11 mouse cellular contexts compared by ENCODE assay signal in genomic region chr4:54950866-54951265, GRCm38 (mm10). TPM values are rescaled to one million over a fixed set of nuclear protein-coding genes. Genes with fewer than 3 reads are reported as not detected.
DNase-seq lines count a peak whose midpoint lies in the region; ATAC-seq and TF ChIP-seq lines count a peak whose summit lies in the region.
"Had no signal": no experiment of that assay in that cellular context is flagged by ENCODE, and none has a peak within 500 bp of the region (broad histone marks: within the 10 kb centered on the region; RNA-seq: fewer than 3 reads in every experiment).

No protein-coding gene starts in this region.

- H3K4me3 ChIP-seq in stomach, embryonic 14.5 days (ENCODE audit: low read depth, low read length), result no peak overlapping the region
- no peak overlapping the region for H3K4me3 ChIP-seq in stomach, postnatal 0 days (ENCODE audit: low read depth, low read length)
- H3K4me3 ChIP-seq in forebrain, embryonic 14.5 days (ENCODE audit: low read depth, low read length), result peak overlapping the region; percentile 75
- H3K4me3 ChIP-seq in limb, embryonic 12.5 days (replicated peaks), result peak overlapping the region; percentile 67; the same call in 1 of the 2 replicates
- peak overlapping the region; percentile 80 for H3K4me3 ChIP-seq in neural tube, embryonic 15.5 days (replicated peaks)

- H3K27ac ChIP-seq in stomach, embryonic 14.5 days (ENCODE audit: low read length), result no peak overlapping the region
- no peak overlapping the region for H3K27ac ChIP-seq in stomach, postnatal 0 days (replicated peaks)
- peak overlapping the region; percentile 97 for H3K27ac ChIP-seq in forebrain, embryonic 14.5 days (ENCODE audit: low read depth, low read length)
- H3K27ac ChIP-seq in limb, embryonic 12.5 days, result no peak overlapping the region
- H3K27ac ChIP-seq in neural tube, embryonic 15.5 days (replicated peaks), result peak overlapping the region; percentile 97

- TF ChIP-seq CTCF in stomach, postnatal 0 days (IDR thresholded peaks at IDR 0.05; ENCODE audit: low read depth), result no peak

- ATAC-seq in stomach, embryonic 14.5 days (ENCODE audit: insufficient number of reproducible peaks, insufficient read depth, low FRiP score, low read depth), result no peak
- no peak for ATAC-seq in stomach, postnatal 0 days (ENCODE audit: low FRiP score, low TSS enrichment)
- no peak for ATAC-seq in forebrain, embryonic 14.5 days
- ATAC-seq in limb, embryonic 12.5 days (ENCODE audit: insufficient number of reproducible peaks, insufficient read depth, low FRiP score, low TSS enrichment, low read depth), result no peak
- no peak for ATAC-seq in neural tube, embryonic 15.5 days (ENCODE audit: low FRiP score)

- no peak overlapping the region for H3K9ac ChIP-seq in stomach, embryonic 14.5 days (replicated peaks; ENCODE audit: low read depth, low read length)
- H3K9ac ChIP-seq in stomach, postnatal 0 days (ENCODE audit: low read length), result no peak overlapping the region
- H3K9ac ChIP-seq in forebrain, embryonic 14.5 days (ENCODE audit: low read length), result peak overlapping the region; percentile 98; the same call in 1 of the 2 replicates
- H3K9ac ChIP-seq in limb, embryonic 12.5 days (replicated peaks), result no peak overlapping the region
- H3K9ac ChIP-seq in neural tube, embryonic 15.5 days (replicated peaks), result peak overlapping the region; percentile 27; the same call in 1 of the 2 replicates

- no peaks in the 10 kb centered on the region for H3K27me3 ChIP-seq in stomach, embryonic 14.5 days (ENCODE audit: control insufficient read depth, insufficient read depth, low read length)
- no peaks in the 10 kb centered on the region for H3K27me3 ChIP-seq in stomach, postnatal 0 days (ENCODE audit: control insufficient read depth, insufficient read depth, low read length)
- no peaks in the 10 kb centered on the region for H3K27me3 ChIP-seq in forebrain, embryonic 14.5 days (replicated peaks; ENCODE audit: control insufficient read depth, insufficient read depth, low read length)
- no peaks in the 10 kb centered on the region for H3K27me3 ChIP-seq in limb, embryonic 12.5 days
- H3K27me3 ChIP-seq in neural tube, embryonic 15.5 days (replicated peaks), result no peaks in the 10 kb centered on the region

- H3K9me3 ChIP-seq in stomach, embryonic 14.5 days (ENCODE audit: control insufficient read depth, low read depth, low read length), result no peaks in the 10 kb centered on the region
- H3K9me3 ChIP-seq in stomach, postnatal 0 days (ENCODE audit: control insufficient read depth, low read length), result no peaks in the 10 kb centered on the region
- H3K9me3 ChIP-seq in forebrain, embryonic 14.5 days (replicated peaks; ENCODE audit: control insufficient read depth, low read length), result no peaks in the 10 kb centered on the region
- no peaks in the 10 kb centered on the region for H3K9me3 ChIP-seq in limb, embryonic 12.5 days
- H3K9me3 ChIP-seq in neural tube, embryonic 15.5 days (replicated peaks), result no peaks in the 10 kb centered on the region

- DNase-seq in stomach, postnatal 0 days (ENCODE audit: low spot score), result no peak
- peak; percentile 53 for DNase-seq in forebrain, embryonic 14.5 days (ENCODE audit: low spot score)
- no peak for DNase-seq in urinary bladder, adult 18-20 months (ENCODE audit: low spot score in 2 of 2)
- no peak for DNase-seq in right cerebral cortex, adult 2 months (ENCODE audit: low spot score in 2 of 2)
- no peak for DNase-seq in layer of hippocampus, adult 8-10 months (ENCODE audit: low spot score in 2 of 2)
- DNase-seq: gastrocnemius, postnatal 25 days; kidney, postnatal 10 days; lung, adult 2 months had no signal

- H3K4me1 ChIP-seq in stomach, embryonic 14.5 days (ENCODE audit: control insufficient read depth, insufficient read depth, low read length), result peaks cover 14% of the 10 kb centered on the region; the same call in 1 of the 2 replicates
- H3K4me1 ChIP-seq in stomach, postnatal 0 days (replicated peaks; ENCODE audit: control insufficient read depth, insufficient read depth), result peaks cover 8% of the 10 kb centered on the region
- peaks cover 26% of the 10 kb centered on the region for H3K4me1 ChIP-seq in forebrain, embryonic 14.5 days (ENCODE audit: control insufficient read depth, insufficient read depth, low read length)
- H3K4me1 ChIP-seq in limb, embryonic 12.5 days (replicated peaks), result peaks cover 21% of the 10 kb centered on the region; the same call in 1 of the 2 replicates
- H3K4me1 ChIP-seq in neural tube, embryonic 15.5 days, result peaks cover 59% of the 10 kb centered on the region

- WGBS in stomach, embryonic 14.5 days, result 78% methylated on average over 2 of the region's 2 CpGs
- WGBS in stomach, postnatal 0 days, result 86% methylated on average over 2 of the region's 2 CpGs
- 27% methylated on average over 2 of the region's 2 CpGs for WGBS in forebrain, embryonic 14.5 days
- WGBS in limb, embryonic 12.5 days, result 91% methylated on average over 2 of the region's 2 CpGs
- WGBS in neural tube, embryonic 15.5 days, result 65% methylated on average over 2 of the region's 2 CpGs

- TF ChIP-seq EP300 in stomach, postnatal 0 days (optimal IDR thresholded peaks at IDR 0.05), result no peak

- H3K4me2 ChIP-seq in stomach, embryonic 14.5 days (replicated peaks; ENCODE audit: low read depth, low read length), result 0 out of 2 replicates have a peak overlapping the region, but pooled peaks have one; percentile 81
- H3K4me2 ChIP-seq in stomach, postnatal 0 days (replicated peaks; ENCODE audit: low read depth), result no peak overlapping the region
- peak overlapping the region; percentile 77 for H3K4me2 ChIP-seq in forebrain, embryonic 14.5 days (ENCODE audit: low read length)
- H3K4me2 ChIP-seq in limb, embryonic 12.5 days, result peak overlapping the region; percentile 78
- peak overlapping the region; percentile 85 for H3K4me2 ChIP-seq in neural tube, embryonic 15.5 days

- H3K36me3 ChIP-seq in stomach, embryonic 14.5 days (ENCODE audit: control insufficient read depth, insufficient read depth, low read length), result no peaks in the 10 kb centered on the region
- no peaks in the 10 kb centered on the region for H3K36me3 ChIP-seq in stomach, postnatal 0 days (ENCODE audit: control insufficient read depth, insufficient read depth, low read length)
- peaks cover 10% of the 10 kb centered on the region; the same call in 1 of the 2 replicates for H3K36me3 ChIP-seq in forebrain, embryonic 14.5 days (ENCODE audit: control insufficient read depth, insufficient read depth, low read length)
- peaks cover 11% of the 10 kb centered on the region; the same call in 1 of the 2 replicates for H3K36me3 ChIP-seq in limb, embryonic 12.5 days
- H3K36me3 ChIP-seq in neural tube, embryonic 15.5 days, result no peaks in the 10 kb centered on the region

RNA-seq across cellular contexts. Expression of gene Zfp462, which starts 6.0 kb away (rescaled TPM):
- 6.9 and 7.2 TPM in 2 replicates for polyA plus RNA-seq in stomach, embryonic 14.5 days (2014; fragmentation: Nextera tagmentation; extraction: Ambion mirVana)
- 0.93 and 1.1 TPM in 2 replicates for polyA plus RNA-seq in stomach, postnatal 0 days (2015; fragmentation: Nextera tagmentation; extraction: Ambion mirVana)
- polyA plus RNA-seq in forebrain, embryonic 14.5 days (2014; fragmentation: Nextera tagmentation; extraction: Ambion mirVana), result 18.7 and 20.0 TPM in 2 replicates
- 7.0 and 8.4 TPM in 2 replicates for polyA plus RNA-seq in limb, embryonic 12.5 days (2016; fragmentation: Nextera tagmentation; extraction: Ambion mirVana)
- 8.2 and 9.2 TPM in 2 replicates for polyA plus RNA-seq in neural tube, embryonic 15.5 days (2015; fragmentation: Nextera tagmentation; extraction: Ambion mirVana)
- total RNA-seq in layer of hippocampus, adult 8-10 months (2022), result 10 to 100 TPM; 58.8 to 76.3 (median 64.4) TPM

Comparison
In these comparisons a context has a peak if more than half of its experiments do, and no peak if none do; other contexts are left out.
1. H3K27ac ChIP-seq: peak in forebrain, embryonic 14.5 days (single experiment) and neural tube, embryonic 15.5 days (single experiment); none in stomach, embryonic 14.5 days (single experiment), stomach, postnatal 0 days (single experiment) and limb, embryonic 12.5 days (single experiment).
2. H3K4me3 ChIP-seq: peak in forebrain, embryonic 14.5 days (single experiment), limb, embryonic 12.5 days (single experiment) and neural tube, embryonic 15.5 days (single experiment); none in stomach, embryonic 14.5 days (single experiment) and stomach, postnatal 0 days (single experiment).
3. H3K9ac ChIP-seq: peak in forebrain, embryonic 14.5 days (single experiment) and neural tube, embryonic 15.5 days (single experiment); none in stomach, embryonic 14.5 days (single experiment), stomach, postnatal 0 days (single experiment) and limb, embryonic 12.5 days (single experiment).